Mouse (Mus musculus): ENCODE results near the gene Patj. TPM values are rescaled to one million over a fixed set of nuclear protein-coding genes. Genes with fewer than 3 reads are reported as not detected.

The Patj gene
- polyA plus RNA-seq, 1 experiment from 2014 or later = 7.5 TPM

GRCm38 (mm10) chr4:98726590-98727237 lies 331.1 kb downstream of the Patj start, which contains the start of gene L1td1:
Gene L1td1, plus strand, starts transcription at chr4:98726734.
- H3K4me2 ChIP-seq (replicated peaks) = peak within 1 kb of the TSS; percentile 61
- peaks cover 22% of the 10 kb centered on the region for H3K4me1 ChIP-seq (replicated peaks)
- no peaks in the 10 kb centered on the region for H3K36me3 ChIP-seq
- H3K9ac ChIP-seq (replicated peaks) = peak within 1 kb of the TSS; percentile 48; the same call in 1 of the 2 replicates
- no peak within 1 kb of the TSS for H3K27ac ChIP-seq
- H3K27me3 ChIP-seq = peaks cover 35% of the 10 kb centered on the region
- WGBS = 3% methylated on average over 29 of the region's 29 CpGs
- no peaks in the 10 kb centered on the region for H3K9me3 ChIP-seq
- peak; percentile 64 for ATAC-seq
- peak within 1 kb of the TSS; percentile 34 for H3K4me3 ChIP-seq (replicated peaks)

GRCm38 (mm10) chr4:98727295-98727958 lies 331.8 kb downstream of the Patj start:
- Histone ChIP-seq H3K9ac (replicated peaks) (no peak overlapping the region), H3K4me1 (replicated peaks) (peaks cover 22% of the 10 kb centered on the region), H3K36me3 (no peaks in the 10 kb centered on the region), H3K4me3 (replicated peaks) (peak overlapping the region; percentile 34), H3K27ac (no peak overlapping the region), H3K4me2 (replicated peaks) (peak overlapping the region; percentile 61), H3K27me3 (peaks cover 35% of the 10 kb centered on the region), H3K9me3 (no peaks in the 10 kb centered on the region)
- WGBS = 4% methylated on average over 21 of the region's 21 CpGs
- ATAC-seq = no peak

- ATAC-seq = no peak; the same call in 1 of the 2 replicates
- Histone ChIP-seq H3K4me2 (replicated peaks) (peak overlapping the region; percentile 61), H3K36me3 (no peaks in the 10 kb centered on the region), H3K9ac (replicated peaks) (no peak overlapping the region), H3K9me3 (no peaks in the 10 kb centered on the region), H3K4me3 (replicated peaks) (peak overlapping the region; percentile 17; the same call in 1 of the 2 replicates), H3K27me3 (peaks cover 35% of the 10 kb centered on the region), H3K4me1 (replicated peaks) (peaks cover 22% of the 10 kb centered on the region), H3K27ac (no peak overlapping the region)
- under 1% methylated on average over 10 of the region's 10 CpGs for WGBS
These were observed 332.4 kb downstream of the Patj start for GRCm38 (mm10) chr4:98727959-98728347.

GRCm38 (mm10) chr4:98728716-98729115 lies 333.1 kb downstream of the Patj start:
- Histone ChIP-seq H3K27me3 (peaks cover 35% of the 10 kb centered on the region), H3K4me3 (replicated peaks) (no peak overlapping the region), H3K9me3 (0 out of 2 replicates have a peak, but pooled peaks cover 2% of the 10 kb centered on the region), H3K4me2 (replicated peaks) (no peak overlapping the region), H3K9ac (replicated peaks) (no peak overlapping the region), H3K27ac (no peak overlapping the region), H3K4me1 (replicated peaks) (peaks cover 22% of the 10 kb centered on the region), H3K36me3 (no peaks in the 10 kb centered on the region)
- WGBS = 65% methylated on average over 7 of the region's 7 CpGs
- ATAC-seq = no peak

GRCm38 (mm10) chr4:98733660-98734059 lies 338.1 kb downstream of the Patj start:
- Histone ChIP-seq H3K4me3 (replicated peaks) (no peak overlapping the region), H3K27ac (no peak overlapping the region), H3K9ac (replicated peaks) (no peak overlapping the region), H3K4me1 (replicated peaks) (no peaks in the 10 kb centered on the region), H3K9me3 (peaks cover 5% of the 10 kb centered on the region; the same call in 1 of the 2 replicates), H3K27me3 (peaks cover 6% of the 10 kb centered on the region), H3K36me3 (no peaks in the 10 kb centered on the region), H3K4me2 (replicated peaks) (no peak overlapping the region)
- ATAC-seq = no peak
- WGBS = 93% methylated on average over 16 of the region's 16 CpGs

GRCm38 (mm10) chr4:98739753-98740152 lies 344.2 kb downstream of the Patj start:
- 48% methylated on average over 2 of the region's 2 CpGs for WGBS
- no peak overlapping the region for H3K4me3 ChIP-seq (replicated peaks)
- H3K4me2 ChIP-seq (replicated peaks) = no peak overlapping the region
- no peak for ATAC-seq
- H3K9ac ChIP-seq (replicated peaks) = no peak overlapping the region
- no peaks in the 10 kb centered on the region for H3K36me3 ChIP-seq
- no peaks in the 10 kb centered on the region for H3K4me1 ChIP-seq (replicated peaks)
- H3K9me3 ChIP-seq = no peaks in the 10 kb centered on the region
- H3K27me3 ChIP-seq = no peaks in the 10 kb centered on the region
- H3K27ac ChIP-seq = no peak overlapping the region

- H3K27me3 ChIP-seq = no peaks in the 10 kb centered on the region
- H3K9me3 ChIP-seq = no peaks in the 10 kb centered on the region
- H3K9ac ChIP-seq (replicated peaks) = no peak overlapping the region
- WGBS = 74% methylated on average over 3 of the region's 3 CpGs
- no peaks in the 10 kb centered on the region for H3K36me3 ChIP-seq
- ATAC-seq = no peak
- H3K4me1 ChIP-seq (replicated peaks) = no peaks in the 10 kb centered on the region
- no peak overlapping the region for H3K4me2 ChIP-seq (replicated peaks)
- H3K27ac ChIP-seq = no peak overlapping the region
- H3K4me3 ChIP-seq (replicated peaks) = no peak overlapping the region
These were observed 347.8 kb downstream of the Patj start for GRCm38 (mm10) chr4:98743209-98743905.

- Histone ChIP-seq H3K9me3 (no peaks in the 10 kb centered on the region), H3K27me3 (no peaks in the 10 kb centered on the region), H3K4me3 (replicated peaks) (no peak overlapping the region), H3K9ac (replicated peaks) (no peak overlapping the region), H3K4me1 (replicated peaks) (no peaks in the 10 kb centered on the region), H3K4me2 (replicated peaks) (no peak overlapping the region), H3K36me3 (no peaks in the 10 kb centered on the region), H3K27ac (no peak overlapping the region)
- 34% methylated on average over 7 of the region's 7 CpGs for WGBS
- no peak for ATAC-seq
These were observed 348.3 kb downstream of the Patj start for GRCm38 (mm10) chr4:98743906-98744210.

- ATAC-seq = no peak
- WGBS = 56% methylated on average over 4 of the region's 4 CpGs
- no peak overlapping the region for H3K9ac ChIP-seq (replicated peaks)
- no peaks in the 10 kb centered on the region for H3K9me3 ChIP-seq
- H3K4me3 ChIP-seq (replicated peaks) = no peak overlapping the region
- peaks cover 23% of the 10 kb centered on the region for H3K4me1 ChIP-seq (replicated peaks)
- H3K27ac ChIP-seq = no peak overlapping the region
- no peaks in the 10 kb centered on the region for H3K27me3 ChIP-seq
- no peaks in the 10 kb centered on the region for H3K36me3 ChIP-seq
- H3K4me2 ChIP-seq (replicated peaks) = no peak overlapping the region
These were observed 358.9 kb downstream of the Patj start for GRCm38 (mm10) chr4:98754456-98754855.

GRCm38 (mm10) chr4:98756141-98756540 lies 360.6 kb downstream of the Patj start:
- H3K4me2 ChIP-seq (replicated peaks) = no peak overlapping the region; the same call in 1 of the 2 replicates
- H3K9me3 ChIP-seq = no peaks in the 10 kb centered on the region
- peak; percentile 18; the same call in 1 of the 2 replicates for ATAC-seq
- no peak overlapping the region for H3K9ac ChIP-seq (replicated peaks)
- H3K4me3 ChIP-seq (replicated peaks) = no peak overlapping the region
- H3K36me3 ChIP-seq = no peaks in the 10 kb centered on the region
- 21% methylated on average over 11 of the region's 11 CpGs for whole genome bisulfite sequencing
- H3K4me1 ChIP-seq (replicated peaks) = peaks cover 23% of the 10 kb centered on the region
- H3K27ac ChIP-seq = no peak overlapping the region
- H3K27me3 ChIP-seq = no peaks in the 10 kb centered on the region

- Histone ChIP-seq H3K4me1 (replicated peaks) (peaks cover 31% of the 10 kb centered on the region), H3K9ac (replicated peaks) (no peak overlapping the region), H3K9me3 (no peaks in the 10 kb centered on the region), H3K4me2 (replicated peaks) (no peak overlapping the region), H3K27ac (no peak overlapping the region), H3K36me3 (no peaks in the 10 kb centered on the region), H3K4me3 (replicated peaks) (no peak overlapping the region), H3K27me3 (no peaks in the 10 kb centered on the region)
- WGBS = 42% methylated on average over 4 of the region's 4 CpGs
- ATAC-seq = peak; percentile 60
These were observed 362.6 kb downstream of the Patj start for GRCm38 (mm10) chr4:98758012-98758821.
